Mouse (Mus musculus) erythroblast, embryonic 14.5 days (primary cell): Measurements from ENCODE around the gene AI464131. TPM values are rescaled to one million over a fixed set of nuclear protein-coding genes. Genes with fewer than 3 reads are reported as not detected.
A peak's percentile ranks its signal among the peaks of the same experiment; 100 is the strongest.
"Not testable (repeated sequence)": the region's sequence is repeated elsewhere in the genome, so short reads cannot be mapped to it uniquely, and the experiment has no call there.

Source experiments
- H3K27me3 ChIP-seq: 2 replicates; pipeline ENCODE4 v1.6.1; 2012; ENCODE audit warnings: inconsistent platforms; ENCODE audit not compliant: control insufficient read depth
- H3K36me3 ChIP-seq: 2 replicates; pipeline ENCODE4 v1.6.1; 2012; ENCODE audit warnings: mild to moderate bottlenecking, inconsistent platforms; ENCODE audit not compliant: control insufficient read depth
- H3K4me1 ChIP-seq: 2 replicates; pipeline ENCODE4 v1.6.1; 2012; ENCODE audit warnings: inconsistent platforms; ENCODE audit not compliant: control insufficient read depth
- H3K4me3 ChIP-seq: replicated peaks from 2 replicates; pipeline ENCODE3; 2012; ENCODE audit warnings: moderate library complexity, mild to moderate bottlenecking, inconsistent platforms
- H3K9me3 ChIP-seq: 2 replicates; pipeline ENCODE4 v1.6.1; 2012; ENCODE audit warnings: low read length, inconsistent platforms, mixed read lengths; ENCODE audit not compliant: control insufficient read depth
- GATA1 ChIP-seq: IDR thresholded peaks from 2 replicates; pipeline ENCODE4 v1.6.1; 2012; ENCODE audit warnings: low read length, inconsistent platforms, mixed read lengths
- TAL1 ChIP-seq: IDR thresholded peaks from 3 replicates; pipeline ENCODE4 v1.6.1; 2012; ENCODE audit warnings: low read length, inconsistent platforms, mixed read lengths
- polyA plus RNA-seq: library from polyadenylated mRNA; stranded (reverse); fragments of >175 nt; gene quantifications from 2 replicates; pipeline ENCODE4 v1.2.3, GENCODE M21; 2012

The AI464131 gene
- polyA plus RNA-seq, 1 experiment = not detected

- Histone ChIP-seq H3K4me3 (no peak overlapping the region), H3K27me3 (no peaks in the 10 kb centered on the region), H3K4me1 (peaks cover 15% of the 10 kb centered on the region), H3K36me3 (no peaks in the 10 kb centered on the region), H3K9me3 (no peaks in the 10 kb centered on the region)
- TF ChIP-seq TAL1 = no peak
- TF ChIP-seq GATA1 = no peak
Measured at GRCm38 (mm10) chr4:41468396-41469080, 34.3 kb downstream of the AI464131 start.

DNA sequence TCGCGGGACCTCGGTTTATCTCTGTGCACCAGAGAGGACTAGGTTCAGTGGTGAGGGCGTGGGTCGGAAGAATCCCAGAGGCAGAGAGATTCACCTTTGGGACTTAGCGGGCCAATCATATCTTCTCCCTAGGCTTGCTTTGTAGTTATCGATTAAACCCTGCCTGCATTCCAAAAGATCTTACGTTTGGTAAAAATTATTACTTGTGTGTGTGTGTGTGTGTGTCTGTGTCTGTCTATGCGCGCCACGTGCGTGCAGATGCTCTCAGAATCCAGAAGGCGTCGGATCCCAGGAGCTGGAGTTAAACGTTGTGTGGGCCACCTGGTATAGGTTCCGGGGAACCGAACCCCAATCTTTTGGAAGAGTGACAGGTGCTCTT is 37.6 kb downstream of the AI464131 start:
- Histone ChIP-seq H3K4me1 (peaks cover 31% of the 10 kb centered on the region), H3K27me3 (no peaks in the 10 kb centered on the region), H3K9me3 (no peaks in the 10 kb centered on the region), H3K4me3 (peak overlapping the region; percentile 73), H3K36me3 (peaks cover 11% of the 10 kb centered on the region)
- TF ChIP-seq GATA1 (no peak), TAL1 (no peak)

- H3K36me3 ChIP-seq = peaks cover 11% of the 10 kb centered on the region
- peaks cover 31% of the 10 kb centered on the region for H3K4me1 ChIP-seq
- peak within 1 kb of the TSS; percentile 73 for H3K4me3 ChIP-seq
- no peaks in the 10 kb centered on the region for H3K9me3 ChIP-seq
- H3K27me3 ChIP-seq = no peaks in the 10 kb centered on the region
- no peak for TF ChIP-seq TAL1
- no peak for TF ChIP-seq GATA1
Measured at GRCm38 (mm10) chr4:41464345-41465286, 38.3 kb downstream of the AI464131 start, which contains the start of the genes Kif24 and Nudt2. Gene Kif24, minus strand, starts transcription at chr4:41464887. Gene Nudt2, plus strand, starts transcription at chr4:41465151.

DNA sequence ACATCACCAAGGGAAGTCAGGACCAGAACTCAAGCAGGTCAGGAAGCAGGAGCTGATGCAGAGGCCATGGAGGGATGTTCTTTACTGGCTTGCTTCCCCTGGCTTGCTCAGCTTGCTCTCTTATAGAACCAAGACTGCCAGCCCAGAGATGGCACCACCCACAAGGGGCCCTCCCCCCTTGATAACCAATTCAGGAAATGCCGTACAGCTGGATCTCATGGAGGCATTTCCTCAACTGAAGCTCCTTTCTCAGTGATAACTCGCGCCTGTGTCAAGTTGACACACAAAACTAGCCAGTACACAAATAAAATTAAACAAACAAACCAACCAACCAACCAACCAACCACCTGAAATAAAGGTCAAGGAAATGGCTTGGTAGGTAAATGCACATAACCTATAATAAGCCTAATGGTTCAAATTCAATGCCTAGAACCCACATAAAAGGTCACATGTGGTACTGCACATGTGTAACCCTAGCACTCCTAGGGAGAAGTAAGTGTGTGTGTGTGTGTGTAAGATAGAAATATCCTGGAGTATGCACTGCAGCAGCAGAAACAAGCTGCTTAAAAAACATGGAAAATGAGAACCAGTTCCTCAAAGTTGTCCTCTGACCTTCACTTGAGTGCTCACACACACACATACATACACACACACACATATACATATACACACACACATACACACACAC is 39.7 kb downstream of the AI464131 start:
- H3K9me3 ChIP-seq, H3K27me3 ChIP-seq: not testable (repeated sequence)
- peaks cover 27% of the 10 kb centered on the region for H3K4me1 ChIP-seq
- H3K4me3 ChIP-seq = peak overlapping the region; percentile 73
- H3K36me3 ChIP-seq = peaks cover 11% of the 10 kb centered on the region

DNA sequence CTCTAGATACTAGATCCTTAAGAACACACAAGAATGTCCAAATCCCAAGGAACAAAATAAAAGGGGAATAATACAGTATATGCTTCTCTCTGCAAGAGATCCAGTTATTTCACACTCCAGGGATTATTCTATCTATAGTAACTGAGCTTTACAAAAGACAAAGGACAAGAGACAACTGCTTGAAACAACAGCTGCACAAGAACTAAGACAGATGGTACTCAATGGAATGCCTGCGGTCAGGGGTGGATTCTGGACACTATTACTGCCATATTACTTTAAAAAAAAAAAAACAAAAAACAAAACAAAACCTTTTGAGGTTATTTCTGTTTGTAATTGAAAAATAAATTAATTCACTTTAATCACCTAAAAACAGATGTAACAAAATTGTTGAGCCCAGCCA is 42.2 kb downstream of the AI464131 start:
- Histone ChIP-seq H3K4me1 (peaks cover 23% of the 10 kb centered on the region), H3K9me3 (no peaks in the 10 kb centered on the region), H3K27me3 (no peaks in the 10 kb centered on the region), H3K36me3 (peaks cover 11% of the 10 kb centered on the region), H3K4me3 (no peak overlapping the region)
- TF ChIP-seq GATA1 (no peak), TAL1 (no peak)

DNA sequence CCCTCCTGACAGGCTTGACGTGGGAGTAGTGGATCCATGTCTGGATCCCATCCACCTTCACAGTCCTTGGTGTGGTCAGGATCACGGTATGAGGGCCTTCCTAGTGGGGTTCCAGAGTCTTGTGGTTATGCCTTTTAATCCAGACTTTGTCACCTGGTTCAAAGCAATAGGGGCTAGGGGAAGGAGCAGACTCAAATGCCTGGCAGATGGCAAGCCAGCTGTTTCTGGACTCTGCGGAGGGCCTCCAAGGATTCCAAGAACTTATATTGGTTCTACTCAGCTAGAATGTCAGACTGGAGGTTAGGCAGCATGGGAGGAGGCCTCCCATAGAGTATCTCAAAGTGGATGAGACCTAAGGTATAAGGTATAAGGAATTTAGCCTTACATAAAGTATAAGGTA is 55.3 kb downstream of the AI464131 start:
- H3K4me1 ChIP-seq = peaks cover 6% of the 10 kb centered on the region
- no peaks in the 10 kb centered on the region for H3K9me3 ChIP-seq
- peaks cover 68% of the 10 kb centered on the region for H3K36me3 ChIP-seq
- TF ChIP-seq GATA1 = no peak
- TF ChIP-seq TAL1 = no peak
- no peaks in the 10 kb centered on the region for H3K27me3 ChIP-seq
- H3K4me3 ChIP-seq = no peak overlapping the region

Other genes starting within 250 kb of the AI464131 start
- 60.5 and 63.9 TPM in 2 replicates for gene Ubap2, start 227.9 kb downstream of the AI464131 start, polyA plus RNA-seq
- gene Dcaf12, start 188.2 kb downstream of the AI464131 start, polyA plus RNA-seq = 14.1 and 15.2 TPM in 2 replicates
- gene Ubap1, start 154.1 kb downstream of the AI464131 start, polyA plus RNA-seq = 7.0 and 7.3 TPM in 2 replicates
- gene Kif24, start 38.2 kb downstream of the AI464131 start, polyA plus RNA-seq = 0.38 and 1.3 TPM in 2 replicates
- gene Nudt2, start 37.9 kb downstream of the AI464131 start, polyA plus RNA-seq = 0.55 and 1.5 TPM in 2 replicates
- gene 1110017D15Rik, start 14.3 kb upstream of the AI464131 start, polyA plus RNA-seq = 0.11 TPM in 1 of 2 replicates, not detected in the other
- gene Fam219a, start 66.5 kb upstream of the AI464131 start, polyA plus RNA-seq = 0.14 and 0.16 TPM in 2 replicates
- gene Dnaic1, start 66.7 kb upstream of the AI464131 start, polyA plus RNA-seq = not detected in 2 replicates
- 0.04 TPM in 1 of 2 replicates, not detected in the other for gene Enho, start 137.2 kb upstream of the AI464131 start, polyA plus RNA-seq
- gene Cntfr, start 194.0 kb upstream of the AI464131 start, polyA plus RNA-seq = not detected in 2 replicates
- gene Il11ra1, start 196.9 kb upstream of the AI464131 start, polyA plus RNA-seq = 0.14 and 0.17 TPM in 2 replicates
- 7.5 and 11.4 TPM in 2 replicates for gene Rpp25l, start 210.5 kb upstream of the AI464131 start, polyA plus RNA-seq
- gene Dctn3, start 220.1 kb upstream of the AI464131 start, polyA plus RNA-seq = 23.8 and 38.0 TPM in 2 replicates
- gene Arid3c, start 228.1 kb upstream of the AI464131 start, polyA plus RNA-seq = not detected in 2 replicates